Mouse (Mus musculus) ovary, postnatal 14 days (tissue): Measurements from ENCODE around the gene Myo1d.

Experiments used
- DNase-seq: peaks from one replicate; pipeline ENCODE4 v3.0.0; 2022; ENCODE audit warnings: low spot score

The Myo1d gene

GRCm38 (mm10) chr11:80614949-80615725 lies 164.7 kb downstream of the Myo1d start:
- DNase-seq: no peak

GRCm38 (mm10) chr11:80614418-80614817 lies 165.4 kb downstream of the Myo1d start:
- no peak for DNase-seq

- peak; percentile 29 for DNase-seq
Measured at GRCm38 (mm10) chr11:80613534-80613933, 166.3 kb downstream of the Myo1d start.

GRCm38 (mm10) chr11:80602707-80603441 lies 177.0 kb downstream of the Myo1d start:
- no peak for DNase-seq

- no peak for DNase-seq
Measured at GRCm38 (mm10) chr11:80602041-80602458, 177.8 kb downstream of the Myo1d start.

- no peak for DNase-seq
Measured at GRCm38 (mm10) chr11:80601040-80601864, 178.6 kb downstream of the Myo1d start.

GRCm38 (mm10) chr11:80595482-80595881 lies 184.3 kb downstream of the Myo1d start:
- DNase-seq: no peak

GRCm38 (mm10) chr11:80589387-80589786 lies 190.4 kb downstream of the Myo1d start:
- no peak for DNase-seq

- no peak for DNase-seq
Measured at GRCm38 (mm10) chr11:80585761-80586160, 194.1 kb downstream of the Myo1d start.

GRCm38 (mm10) chr11:80585211-80585610 lies 194.6 kb downstream of the Myo1d start:
- no peak for DNase-seq

- no peak for DNase-seq
Measured at GRCm38 (mm10) chr11:80580494-80580893, 199.3 kb downstream of the Myo1d start.

GRCm38 (mm10) chr11:80577747-80578640 lies 201.8 kb downstream of the Myo1d start:
- peak; percentile 60 for DNase-seq

- DNase-seq: no peak
Measured at GRCm38 (mm10) chr11:80575794-80576193, 204.0 kb downstream of the Myo1d start.

- no peak for DNase-seq
Measured at GRCm38 (mm10) chr11:80566286-80566685, 213.5 kb downstream of the Myo1d start.

GRCm38 (mm10) chr11:80564975-80565965 lies 214.6 kb downstream of the Myo1d start:
- DNase-seq: no peak

GRCm38 (mm10) chr11:80562479-80562878 lies 217.3 kb downstream of the Myo1d start:
- no peak for DNase-seq

- DNase-seq: no peak
Measured at GRCm38 (mm10) chr11:80560770-80561169, 219.1 kb downstream of the Myo1d start.

- DNase-seq: no peak
Measured at GRCm38 (mm10) chr11:80555416-80555815, 224.4 kb downstream of the Myo1d start.

- DNase-seq: no peak
Measured at GRCm38 (mm10) chr11:80553046-80553445, 226.8 kb downstream of the Myo1d start.

GRCm38 (mm10) chr11:80551634-80552033 lies 228.2 kb downstream of the Myo1d start:
- DNase-seq: no peak
